Mouse (Mus musculus) bone marrow macrophage, adult 2 months (primary cell): ENCODE data around the gene Ust. TPM values are rescaled to one million over a fixed set of nuclear protein-coding genes. Genes with fewer than 3 reads are reported as not detected.

Experiments used
- H3K27ac ChIP-seq: 2 replicates; pipeline ENCODE4 v1.5.1; 2012; ENCODE audit warnings: low read depth, low read length; ENCODE audit not compliant: insufficient read depth
- H3K4me1 ChIP-seq: 2 replicates; pipeline ENCODE4 v1.6.1; 2012; ENCODE audit warnings: low read length; ENCODE audit not compliant: control insufficient read depth, insufficient read depth
- H3K4me3 ChIP-seq: 2 replicates; pipeline ENCODE4 v1.5.1; 2012; ENCODE audit warnings: mild to moderate bottlenecking, low read length, moderate library complexity; ENCODE audit not compliant: insufficient read depth
- CTCF ChIP-seq: IDR thresholded peaks from 2 replicates; pipeline ENCODE4 v1.5.1; 2012; ENCODE audit warnings: low read depth, mild to moderate bottlenecking, low read length, moderate library complexity
- POLR2A ChIP-seq: IDR thresholded peaks from 2 replicates; pipeline ENCODE4 v1.6.1; 2012; ENCODE audit warnings: mild to moderate bottlenecking, low read depth, low read length, borderline replicate concordance
- polyA plus RNA-seq: library from polyadenylated mRNA; stranded (reverse); fragments of >200 nt; gene quantifications from 2 replicates; pipeline ENCODE4 v1.2.4, GENCODE M21; 2012; ENCODE audit not compliant: missing spikeins, insufficient read depth, insufficient read length

The Ust gene
- polyA plus RNA-seq, 1 experiment, result 3.9 TPM

DNA sequence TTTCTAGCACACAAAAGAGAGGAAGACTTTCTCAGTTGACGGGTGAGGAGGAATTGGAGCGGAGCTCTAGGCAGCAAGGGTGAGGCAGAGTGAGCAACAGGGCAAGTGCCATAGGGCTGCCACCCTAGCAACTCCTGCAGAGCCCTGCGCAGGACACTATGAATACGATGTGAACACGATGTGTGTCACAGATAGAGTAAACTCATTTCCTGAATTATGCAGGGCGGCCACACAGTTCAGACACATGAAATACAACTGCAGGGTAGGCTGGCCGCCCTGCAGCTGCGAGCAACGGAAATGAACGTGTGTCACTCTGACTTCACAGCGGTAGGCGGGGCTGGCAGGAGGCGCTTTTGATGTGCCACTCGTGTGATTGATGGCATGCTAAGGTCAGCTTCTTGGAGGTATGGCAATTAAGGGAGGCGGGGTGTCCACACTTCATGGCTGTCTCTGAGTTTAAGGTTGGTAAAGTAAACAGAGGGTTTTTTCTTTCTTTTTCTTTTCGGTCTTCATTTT lies 304.7 kb downstream of the Ust start:
- Histone ChIP-seq H3K4me1 (0 out of 2 replicates have a peak, but pooled peaks cover 3% of the 10 kb centered on the region), H3K27ac (no peak overlapping the region), H3K4me3 (no peak overlapping the region)
- TF ChIP-seq CTCF (no peak), POLR2A (no peak)

DNA sequence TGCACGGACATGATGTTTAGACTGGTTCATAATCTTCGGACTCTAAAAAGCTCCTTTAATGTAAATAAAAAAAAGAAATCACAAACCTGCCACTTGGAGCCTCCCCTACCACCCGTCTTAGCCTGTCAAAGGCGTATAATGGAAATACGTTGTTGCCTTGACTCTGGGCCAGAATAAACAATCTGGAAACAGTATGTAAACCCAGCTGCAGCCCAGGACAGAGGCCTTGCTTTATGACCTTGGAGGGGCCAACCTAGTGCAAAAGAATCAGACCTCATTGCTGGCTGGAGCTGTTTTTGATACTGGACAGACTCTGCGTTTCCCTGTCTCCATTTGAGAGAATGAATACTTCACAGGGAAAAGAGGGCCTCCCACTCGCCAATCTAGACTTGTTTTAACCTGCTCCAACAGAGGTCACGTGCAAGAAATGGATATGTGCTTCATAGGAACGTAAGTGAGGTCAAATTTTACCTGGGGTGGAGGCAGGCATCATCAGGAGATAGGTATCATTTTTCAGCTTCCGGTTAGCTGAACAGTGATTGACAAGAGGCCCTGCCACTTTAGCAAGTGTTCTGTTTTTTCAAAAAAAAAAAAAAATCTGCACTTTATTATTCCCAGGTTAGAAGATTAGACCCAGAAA lies 305.2 kb downstream of the Ust start:
- TF ChIP-seq CTCF (no peak), POLR2A (no peak)
- no peak overlapping the region for H3K27ac ChIP-seq
- 0 out of 2 replicates have a peak, but pooled peaks cover 3% of the 10 kb centered on the region for H3K4me1 ChIP-seq
- H3K4me3 ChIP-seq, result no peak overlapping the region

DNA sequence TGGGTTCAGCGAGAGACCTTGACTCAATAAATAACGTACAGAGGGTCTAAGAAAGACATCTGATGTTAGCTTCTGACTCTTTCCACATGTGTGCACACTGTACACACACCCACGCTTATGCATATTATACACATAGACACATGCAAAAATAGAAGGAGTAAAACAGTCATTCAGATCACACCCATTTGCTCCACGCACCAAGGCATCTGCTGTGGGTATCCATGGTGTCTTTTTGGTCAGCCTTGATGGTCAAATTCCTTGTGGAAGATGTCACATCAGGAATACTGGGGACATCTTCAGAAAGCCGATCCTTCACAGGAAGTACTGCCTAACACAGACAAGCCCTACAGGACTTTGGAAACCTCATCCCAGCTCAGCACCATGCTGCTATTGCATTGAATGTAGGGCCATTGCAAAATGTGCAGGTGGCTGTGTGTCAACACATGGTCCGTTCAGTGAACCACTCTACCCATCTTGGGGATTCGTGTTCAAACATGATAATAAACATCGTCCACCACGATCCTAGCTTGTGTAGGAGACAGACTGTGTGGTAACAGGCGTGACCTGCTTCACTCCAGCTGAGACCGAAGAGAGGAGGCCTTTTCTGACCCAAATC lies 305.9 kb downstream of the Ust start:
- TF ChIP-seq CTCF (no peak), POLR2A (no peak)
- Histone ChIP-seq H3K27ac (no peak overlapping the region), H3K4me1 (0 out of 2 replicates have a peak, but pooled peaks cover 3% of the 10 kb centered on the region), H3K4me3 (no peak overlapping the region)

DNA sequence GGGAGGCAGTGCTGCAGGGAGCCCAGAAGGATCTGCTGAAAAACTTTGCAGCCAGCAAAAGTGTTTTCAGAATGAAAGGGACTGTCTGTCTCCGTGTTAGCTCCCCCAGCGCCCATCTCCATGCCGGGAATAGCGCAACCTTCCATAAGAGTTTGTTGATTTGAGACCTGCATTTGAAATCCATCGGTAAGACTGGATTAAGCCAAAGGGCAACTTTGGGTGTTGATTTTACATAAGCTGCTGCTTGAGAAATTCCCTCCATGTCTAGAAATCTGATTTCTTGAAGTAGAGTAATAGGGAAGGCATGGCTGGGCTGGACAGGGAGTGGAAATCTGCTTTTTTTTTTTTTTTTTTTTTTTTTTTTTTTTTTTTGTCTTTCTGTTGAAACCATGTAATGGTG lies 306.9 kb downstream of the Ust start:
- TF ChIP-seq CTCF (no peak), POLR2A (no peak)
- Histone ChIP-seq H3K27ac (no peak overlapping the region), H3K4me3 (no peak overlapping the region), H3K4me1 (0 out of 2 replicates have a peak, but pooled peaks cover 3% of the 10 kb centered on the region)

DNA sequence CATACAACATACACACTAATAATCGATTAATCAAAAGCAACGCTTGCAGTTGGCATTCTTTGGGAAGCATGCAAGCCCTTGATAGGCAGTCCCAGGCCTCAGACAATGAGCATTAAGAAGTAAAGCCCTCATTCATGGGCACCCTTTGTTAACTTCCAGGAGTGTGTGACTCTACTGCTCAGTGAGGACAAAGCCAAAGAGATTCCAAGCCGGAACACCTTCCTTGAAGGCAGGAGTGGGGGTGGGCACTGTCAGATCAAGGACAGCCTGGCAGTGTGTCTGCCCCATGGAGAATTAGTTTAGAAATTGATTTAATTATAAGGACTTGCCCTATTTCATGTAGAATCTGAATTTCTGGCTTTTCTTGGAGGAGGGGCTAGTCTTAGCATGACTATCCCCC lies 308.3 kb downstream of the Ust start:
- H3K4me3 ChIP-seq, result no peak overlapping the region
- TF ChIP-seq POLR2A (no peak), CTCF (no peak)
- H3K27ac ChIP-seq, result no peak overlapping the region

DNA sequence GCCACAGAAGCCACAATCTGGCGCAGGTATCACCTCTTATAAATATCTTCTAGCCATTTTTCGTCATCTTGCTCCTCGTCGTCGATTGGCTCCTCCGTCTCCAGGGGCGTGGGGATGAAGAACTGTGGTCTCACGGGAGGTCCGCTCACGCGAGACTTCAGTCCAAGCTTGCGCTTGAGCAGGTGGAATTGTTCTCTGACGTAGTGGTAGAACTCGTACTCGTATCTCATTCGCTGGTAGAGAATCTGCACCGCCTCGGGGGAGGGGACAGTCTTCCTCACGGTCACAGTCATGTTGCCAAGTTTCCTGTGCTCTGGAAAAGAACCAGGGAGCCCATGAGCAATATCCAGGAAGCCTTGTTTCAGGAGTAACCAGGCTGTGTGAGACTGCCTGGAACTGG lies 311.3 kb downstream of the Ust start:
- Histone ChIP-seq H3K4me3 (no peak overlapping the region), H3K4me1 (no peaks in the 10 kb centered on the region), H3K27ac (no peak overlapping the region)
- TF ChIP-seq CTCF (no peak), POLR2A (no peak)

More for the DNA sequence above, 308.3 kb downstream of the Ust start:
- 0 out of 2 replicates have a peak, but pooled peaks cover 3% of the 10 kb centered on the region for H3K4me1 ChIP-seq

DNA sequence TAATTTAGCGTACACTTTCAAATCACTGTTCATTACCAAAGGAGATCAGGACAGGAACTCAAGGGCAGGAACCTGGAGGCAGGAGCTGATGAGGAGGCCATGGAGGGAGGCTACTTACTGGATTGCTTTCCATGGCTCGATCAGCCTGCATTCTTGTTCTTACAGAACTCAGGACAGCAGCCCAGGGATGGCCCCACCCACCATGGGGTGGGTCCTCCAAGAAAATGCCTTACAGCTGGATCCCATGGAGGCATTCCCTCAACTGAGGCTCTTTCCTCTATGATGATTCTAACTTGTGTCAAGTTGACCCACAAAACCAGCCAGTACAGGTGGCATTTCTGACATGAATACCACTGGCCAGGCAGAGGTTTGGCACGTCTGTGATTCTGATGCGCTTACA lies 314.9 kb downstream of the Ust start:
- Histone ChIP-seq H3K27ac (no peak overlapping the region), H3K4me1 (no peaks in the 10 kb centered on the region), H3K4me3 (no peak overlapping the region)
- no peak for TF ChIP-seq CTCF
- no peak for TF ChIP-seq POLR2A

DNA sequence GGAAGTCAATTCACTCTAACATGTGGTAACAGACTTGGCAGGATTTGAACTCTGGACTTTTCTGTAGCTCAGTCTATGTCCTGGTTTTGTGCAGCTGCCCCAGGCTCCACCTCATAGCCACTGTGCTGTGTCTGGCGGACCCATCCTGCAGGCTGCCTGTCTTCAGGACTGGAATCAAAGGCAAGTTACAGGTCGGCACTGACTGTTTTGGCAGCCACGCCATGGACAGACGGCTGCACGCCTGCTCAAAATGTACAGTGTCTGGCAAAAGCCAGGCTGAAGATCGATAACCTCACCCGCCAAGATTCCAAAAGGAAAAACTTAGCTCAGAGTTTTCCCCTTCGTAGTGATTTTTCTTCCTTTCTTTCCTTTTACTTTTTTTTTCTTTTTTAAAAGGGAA lies 318.8 kb downstream of the Ust start:
- Histone ChIP-seq H3K4me3 (no peak overlapping the region), H3K27ac (no peak overlapping the region), H3K4me1 (no peaks in the 10 kb centered on the region)
- no peak for TF ChIP-seq CTCF
- TF ChIP-seq POLR2A, result no peak

DNA sequence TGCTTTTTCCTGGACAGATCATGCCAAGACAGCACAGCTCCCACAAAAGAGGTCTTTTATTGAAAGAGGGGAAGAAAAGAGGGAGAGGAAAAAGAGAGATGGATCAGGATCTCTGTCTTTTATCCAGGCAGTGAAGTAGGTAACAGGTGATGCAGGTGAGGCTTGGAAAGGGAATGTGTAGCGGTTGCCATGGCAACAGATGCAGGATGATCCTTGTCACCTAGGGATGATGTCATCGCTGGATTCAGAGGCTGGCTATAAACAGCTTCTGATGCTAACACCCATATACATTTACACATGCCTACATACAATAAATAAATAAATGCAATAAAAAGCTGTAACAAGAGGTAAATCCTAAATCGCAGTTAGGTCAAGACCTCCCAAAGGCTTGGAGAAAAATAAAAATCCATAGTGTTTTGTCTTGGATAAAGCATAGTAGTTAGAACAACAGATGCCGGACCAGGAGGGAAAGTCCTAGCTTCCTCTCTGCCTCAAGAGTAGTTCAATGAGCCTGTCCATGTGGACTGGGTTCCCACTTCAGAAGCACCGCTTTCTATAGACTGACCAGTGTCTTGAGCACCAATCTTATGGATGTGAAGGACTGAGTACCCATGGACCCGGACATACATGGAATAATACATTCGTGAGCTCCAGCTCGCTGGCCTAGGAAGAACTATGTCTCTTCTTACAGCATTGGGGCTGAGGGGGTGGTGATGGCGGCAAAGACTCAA lies 319.4 kb downstream of the Ust start:
- Histone ChIP-seq H3K4me1 (no peaks in the 10 kb centered on the region), H3K27ac (no peak overlapping the region)
- no peak for TF ChIP-seq POLR2A
- TF ChIP-seq CTCF, result no peak

DNA sequence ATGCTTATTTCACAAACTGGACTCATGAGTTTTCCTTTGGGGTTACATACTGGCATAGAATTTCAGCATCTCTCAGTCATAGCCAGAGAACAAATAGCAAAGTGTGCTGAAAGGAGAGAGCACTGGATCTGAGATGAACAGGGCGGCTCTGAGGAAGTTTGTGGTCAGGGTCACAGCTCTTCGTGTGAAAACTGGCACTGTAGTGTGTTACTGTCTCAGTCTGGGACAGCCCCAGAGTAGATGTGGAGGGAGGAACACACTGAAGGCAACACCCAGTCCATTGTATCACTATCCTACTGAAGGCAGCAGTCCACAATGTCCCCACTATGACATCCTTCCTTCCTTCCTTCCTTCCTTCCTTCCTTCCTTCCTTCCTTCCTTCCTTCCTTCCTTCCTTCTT lies 321.0 kb downstream of the Ust start:
- no peak for TF ChIP-seq POLR2A
- no peak for TF ChIP-seq CTCF
- Histone ChIP-seq H3K4me1 (no peaks in the 10 kb centered on the region), H3K4me3 (no peak overlapping the region), H3K27ac (no peak overlapping the region)

More for the DNA sequence above, 319.4 kb downstream of the Ust start:
- no peak overlapping the region for H3K4me3 ChIP-seq
